Mouse (Mus musculus): Measurements from ENCODE around the gene Cltc.

GRCm38 (mm10) chr11:86725607-86726006 lies 31.8 kb downstream of the Cltc start:
- no peak for TF ChIP-seq CHD2 (IDR thresholded peaks at IDR 0.05; ENCODE audit: low read depth, low read length)
- no peak for TF ChIP-seq ZC3H11A (IDR thresholded peaks at IDR 0.05; ENCODE audit: borderline replicate concordance, low read depth, low read length)
